Mouse (Mus musculus) kidney, adult 2 months (tissue): ENCODE data around the gene Naip2.

ENCODE experiments used
- CTCF ChIP-seq: fragments of 200-500 bp; conservative IDR thresholded peaks from 2 replicates; pipeline ENCODE4 v1.5.1; 2011; ENCODE audit warnings: low read depth, mild to moderate bottlenecking, control low read depth, low read length, moderate library complexity, mixed read lengths; ENCODE audit not compliant: insufficient read depth, insufficient read length
- POLR2A ChIP-seq: fragments of 200-500 bp; IDR thresholded peaks from one replicate; pipeline ENCODE4 v1.6.1; 2011; ENCODE audit warnings: low read depth, low read length, control low read depth

DNA sequence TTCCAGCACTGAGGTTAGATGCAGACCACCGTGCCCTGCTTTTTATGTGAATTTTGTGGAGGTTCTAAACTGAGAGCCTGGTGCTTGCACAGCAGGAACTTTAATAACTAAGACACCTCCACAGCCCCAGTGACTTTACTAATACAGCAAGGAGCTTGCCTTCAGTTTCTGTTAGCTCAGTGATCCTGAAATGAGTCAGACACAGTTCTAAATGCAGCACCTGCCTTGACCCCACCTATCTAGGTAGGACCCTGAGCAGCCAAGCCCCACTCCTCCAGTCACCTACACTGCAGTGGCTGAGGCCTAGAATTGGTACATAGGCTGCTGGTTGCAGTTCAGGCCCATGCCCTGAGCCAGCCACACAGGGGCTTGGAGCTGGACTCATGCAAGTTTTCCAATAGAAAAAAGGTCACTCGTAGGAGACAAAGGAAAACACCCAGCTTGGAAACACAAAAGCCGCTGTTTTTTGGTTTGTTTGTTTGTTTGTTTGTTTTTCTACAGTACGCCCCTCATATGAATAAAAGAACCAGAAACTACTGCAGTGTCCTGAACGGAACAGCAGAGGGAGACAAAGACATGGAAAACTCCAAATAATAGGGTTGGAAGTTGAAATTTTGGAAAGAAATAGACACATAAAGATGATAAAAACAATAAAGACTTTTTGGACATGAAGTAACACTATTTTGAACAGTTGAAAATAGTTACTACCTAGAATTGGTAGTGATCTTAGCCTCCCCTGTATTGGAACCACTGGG lies 89.5 kb downstream of the Naip2 start:
- no peak for TF ChIP-seq POLR2A
- no peak for TF ChIP-seq CTCF
